Mouse (Mus musculus) cerebellum, adult 2 months (tissue): Measurements from ENCODE around the gene Cachd1.

Source experiments
- CTCF ChIP-seq: fragments of 200-500 bp; IDR thresholded peaks from 2 replicates; pipeline ENCODE4 v1.5.1; 2011; ENCODE audit warnings: low read depth, mild to moderate bottlenecking, control low read depth, low read length, moderate library complexity, borderline replicate concordance; ENCODE audit not compliant: insufficient read depth
- POLR2A ChIP-seq: fragments of 200-500 bp; IDR thresholded peaks from 2 replicates; pipeline ENCODE4 v1.6.1; 2011; ENCODE audit warnings: low read length, control low read depth, borderline replicate concordance; ENCODE audit not compliant: insufficient read depth

GRCm38 (mm10) chr4:100944276-100944675 is 167.8 kb downstream of the Cachd1 start:
- TF ChIP-seq CTCF (no peak), POLR2A (no peak)
